20 mouse cellular contexts compared by ENCODE assay signal in genomic region chr4:35049036-35049741, GRCm38 (mm10).
A peak's percentile ranks its signal among the peaks of the same experiment; 100 is the strongest.
DNase-seq lines count a peak whose midpoint lies in the region; ATAC-seq lines count a peak whose summit lies in the region.
"Had no signal": no experiment of that assay in that cellular context is flagged by ENCODE, and none has a peak within 500 bp of the region (broad histone marks: within the 10 kb centered on the region; RNA-seq: fewer than 3 reads in every experiment).

No protein-coding gene starts in this region.

- ATAC-seq in kidney, embryonic 14.5 days (ENCODE audit: low FRiP score, low TSS enrichment) = no peak
- ATAC-seq: activated CD4-positive, CD25-positive, alpha-beta regulatory T cell, adult 4 months; forebrain, postnatal 0 days; intestine, embryonic 15.5 days had no signal

- H3K27me3 ChIP-seq in kidney, embryonic 14.5 days (ENCODE audit: control insufficient read depth, insufficient read depth, low read length) = no peaks in the 10 kb centered on the region
- H3K27me3 ChIP-seq in limb, embryonic 10.5 days (ENCODE audit: low read depth, poor library complexity, severe bottlenecking) = no peaks in the 10 kb centered on the region
- H3K27me3 ChIP-seq: heart, embryonic 12.5 days; hindbrain, embryonic 15.5 days; intestine, embryonic 15.5 days; liver, embryonic 15.5 days had no signal

- peaks cover 7% of the 10 kb centered on the region for H3K4me1 ChIP-seq in kidney, embryonic 14.5 days (ENCODE audit: control insufficient read depth, insufficient read depth, low read length)
- peaks cover 28% of the 10 kb centered on the region for H3K4me1 ChIP-seq in limb, embryonic 10.5 days

- H3K36me3 ChIP-seq in kidney, embryonic 14.5 days (ENCODE audit: control insufficient read depth, insufficient read depth, low read length) = no peaks in the 10 kb centered on the region
- no peaks in the 10 kb centered on the region for H3K36me3 ChIP-seq in limb, embryonic 10.5 days
- H3K36me3 ChIP-seq: heart, embryonic 12.5 days; hindbrain, embryonic 15.5 days; intestine, embryonic 15.5 days; liver, embryonic 15.5 days; midbrain, embryonic 10.5 days had no signal

- no peak overlapping the region for H3K9ac ChIP-seq in kidney, embryonic 14.5 days (ENCODE audit: low read depth, low read length)
- H3K9ac ChIP-seq: forebrain, postnatal 0 days; heart, embryonic 12.5 days; hindbrain, embryonic 15.5 days; intestine, embryonic 15.5 days; liver, embryonic 15.5 days had no signal

- peak; percentile 57 for DNase-seq in embryo, embryonic 10 days (ENCODE audit: low spot score)
- DNase-seq in embryo, embryonic 9.5 days (ENCODE audit: extremely low spot score) = no peak
- DNase-seq in kidney, adult 9 months = peak; percentile 14
- peak; percentile 45 for DNase-seq in Muller cell, postnatal 12 days (ENCODE audit: inconsistent ontology term)
- DNase-seq in limb, embryonic 10.5 days (ENCODE audit: low spot score) = no peak
- no peak for DNase-seq in cerebellum, adult 8-10 months
- no peak for DNase-seq in heart, adult 9 months (ENCODE audit: low spot score in 2 of 2)
- DNase-seq: adrenal gland, postnatal 14 days; cerebellum, adult 11-12 months; cerebellum, postnatal 36 days; forebrain, postnatal 0 days; lung, postnatal 10 days had no signal

- H3K4me3 ChIP-seq in kidney, embryonic 14.5 days (ENCODE audit: low read length) = no peak overlapping the region
- H3K4me3 ChIP-seq in limb, embryonic 10.5 days = no peak overlapping the region
- H3K4me3 ChIP-seq: heart, embryonic 12.5 days; hindbrain, embryonic 15.5 days; intestine, embryonic 15.5 days; layer of hippocampus, adult 2 months; liver, embryonic 15.5 days; midbrain, embryonic 10.5 days had no signal

- no peak overlapping the region for H3K4me2 ChIP-seq in kidney, embryonic 14.5 days (replicated peaks; ENCODE audit: low read depth, low read length)
- H3K4me2 ChIP-seq: heart, embryonic 12.5 days; hindbrain, embryonic 15.5 days; intestine, embryonic 15.5 days; liver, embryonic 15.5 days had no signal

- no peak overlapping the region for H3K27ac ChIP-seq in kidney, embryonic 14.5 days (ENCODE audit: low read depth, low read length)
- peak overlapping the region; percentile 53; the same call in 1 of the 2 replicates for H3K27ac ChIP-seq in limb, embryonic 10.5 days
- H3K27ac ChIP-seq: hindbrain, embryonic 15.5 days; intestine, embryonic 15.5 days; layer of hippocampus, adult 2 months; liver, embryonic 15.5 days; midbrain, embryonic 10.5 days had no signal

- WGBS in kidney, embryonic 14.5 days = 24% methylated on average over 9 of the region's 9 CpGs
- WGBS in limb, embryonic 10.5 days = 24% methylated on average over 9 of the region's 9 CpGs

- no peaks in the 10 kb centered on the region for H3K9me3 ChIP-seq in kidney, embryonic 14.5 days (ENCODE audit: control insufficient read depth, low read length)
- H3K9me3 ChIP-seq in limb, embryonic 10.5 days (replicated peaks) = no peaks in the 10 kb centered on the region
- H3K9me3 ChIP-seq: heart, embryonic 12.5 days; hindbrain, embryonic 15.5 days; intestine, embryonic 15.5 days; liver, embryonic 15.5 days; midbrain, embryonic 10.5 days had no signal

Comparison
In these comparisons a context has a peak if more than half of its experiments do, and no peak if none do; other contexts are left out.
1. DNase-seq: peak in embryo, embryonic 10 days (single experiment), kidney, adult 9 months (single experiment) and Muller cell, postnatal 12 days (single experiment); none in embryo, embryonic 9.5 days (single experiment), limb, embryonic 10.5 days (single experiment), cerebellum, adult 8-10 months (single experiment) and heart, adult 9 months (0 of 2).